In the genomic region with DNA sequence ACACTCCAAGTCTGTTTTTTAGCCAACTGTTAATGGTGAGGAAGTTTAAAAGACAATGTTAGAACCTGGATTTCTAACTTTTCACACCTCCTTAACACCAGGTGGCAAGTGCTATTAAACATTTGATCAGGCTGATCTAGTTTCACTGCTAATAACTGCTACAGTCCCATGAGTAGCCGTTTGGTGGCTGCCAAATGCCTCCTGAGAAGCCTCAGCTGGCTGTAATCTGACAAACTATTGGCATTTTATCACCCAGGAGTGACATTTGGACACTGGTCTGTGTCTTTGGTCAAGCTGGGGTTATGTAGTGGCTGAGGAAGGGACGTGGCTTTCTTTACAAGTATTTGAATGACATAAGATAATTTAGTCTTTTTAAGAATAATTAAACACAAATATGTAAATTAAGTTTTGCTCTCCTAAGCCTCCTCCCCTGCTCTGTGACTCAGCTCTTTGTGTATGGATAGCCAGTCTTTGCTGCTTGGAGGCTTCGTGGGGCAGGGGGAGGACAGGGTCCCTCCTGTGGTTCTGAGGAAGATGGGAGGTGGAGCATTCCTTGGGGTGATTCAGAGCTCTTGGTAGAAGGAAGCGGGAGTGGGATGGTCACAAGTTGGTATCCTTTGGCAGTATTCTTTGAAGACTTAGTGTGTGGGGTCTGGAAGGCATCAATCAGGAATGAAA, we compare ENCODE assay signal across 18 mouse cellular contexts.
DNase-seq lines count a peak whose midpoint lies in the region; ATAC-seq and TF ChIP-seq lines count a peak whose summit lies in the region.
"Had no signal": no experiment of that assay in that cellular context is flagged by ENCODE, and none has a peak within 500 bp of the region (broad histone marks: within the 10 kb centered on the region; RNA-seq: fewer than 3 reads in every experiment).

No protein-coding gene starts in this region.

- no peak overlapping the region for H3K9ac ChIP-seq in kidney, embryonic 15.5 days
- H3K9ac ChIP-seq in MEL (ENCODE audit: control insufficient read depth, low read depth, low read length, poor library complexity, severe bottlenecking) = no peak overlapping the region
- H3K9ac ChIP-seq: embryonic facial prominence, embryonic 13.5 days had no signal

- TF ChIP-seq POLR2A in MEL (IDR thresholded peaks at IDR 0.05; ENCODE audit: control insufficient read depth in 1 of 2, insufficient read depth in 1 of 2, low read depth in 1 of 2, low read length in 2 of 2, poor library complexity in 1 of 2) = no peak

- peak overlapping the region; percentile 13; the same call in 1 of the 2 replicates for H3K27ac ChIP-seq in kidney, embryonic 15.5 days
- no peak overlapping the region for H3K27ac ChIP-seq in MEL (ENCODE audit: control insufficient read depth, low read depth, low read length)
- H3K27ac ChIP-seq: embryonic facial prominence, embryonic 13.5 days; macrophage had no signal

- ATAC-seq in kidney, embryonic 15.5 days (replicated peaks; ENCODE audit: low FRiP score) = 0 out of 2 replicates have a peak, but pooled peaks have one; percentile 22
- ATAC-seq in hematopoietic stem cell, adult 5-6 weeks (replicated peaks in 1 of 2; ENCODE audit: insufficient read depth in 1 of 2, low FRiP score in 2 of 2, low TSS enrichment in 1 of 2, low read depth in 1 of 2, poor library complexity in 2 of 2, severe bottlenecking in 2 of 2) = peak; percentile 47 to 66; a peak in 3 of 4 replicates
- no peak for ATAC-seq in monocyte, adult 5-6 weeks (replicated peaks; ENCODE audit: insufficient number of reproducible peaks, low FRiP score, low TSS enrichment, poor library complexity, severe bottlenecking)

- no peaks in the 10 kb centered on the region; the same call in 1 of the 2 replicates for H3K79me2 ChIP-seq in MEL (ENCODE audit: control insufficient read depth, insufficient read depth, low read length, poor library complexity)

- no peak for TF ChIP-seq CTCF in MEL (IDR thresholded peaks at IDR 0.05 in 2 of 3, conservative IDR thresholded peaks at IDR 0.05 in 1 of 3; ENCODE audit: control insufficient read depth in 1 of 3, insufficient read depth in 1 of 3, low read depth in 2 of 3, low read length in 3 of 3, poor library complexity in 1 of 3, severe bottlenecking in 1 of 3)

- WGBS in kidney, embryonic 15.5 days = 20% methylated on average over 4 of the region's 4 CpGs

- no peak for TF ChIP-seq EP300 in MEL (IDR thresholded peaks at IDR 0.05; ENCODE audit: low read depth in 1 of 2, low read length in 2 of 2)

- H3K27me3 ChIP-seq in kidney, embryonic 15.5 days = no peaks in the 10 kb centered on the region
- H3K27me3 ChIP-seq in MEL (ENCODE audit: control insufficient read depth in 1 of 2, insufficient read depth in 2 of 2, low read length in 2 of 2) = no peaks in the 10 kb centered on the region
- H3K27me3 ChIP-seq: CH12.LX; embryonic facial prominence, embryonic 13.5 days had no signal

- no peak for TF ChIP-seq RAD21 in MEL (IDR thresholded peaks at IDR 0.05; ENCODE audit: low read depth, low read length)

- no peak for DNase-seq in kidney, postnatal 14 days
- DNase-seq in 3T3-L1 (ENCODE audit: low read depth, low spot score) (peak; percentile 37), MEL (ENCODE audit: low read depth, low spot score) (peak; percentile 33)
- DNase-seq in layer of hippocampus, adult 9-11 months = no peak
- DNase-seq in lung, adult 18-20 months = no peak
- DNase-seq: adrenal gland, adult 2 months; cerebellum, adult 11 months; cerebellum, postnatal 36 days; kidney, postnatal 10 days; lung, adult 2 months; thymus, postnatal 36 days had no signal

- H3K4me3 ChIP-seq in kidney, embryonic 15.5 days (replicated peaks) = no peak overlapping the region
- H3K4me3 ChIP-seq in MEL (ENCODE audit: control insufficient read depth in 1 of 2, insufficient read depth in 1 of 2, low read depth in 2 of 2, low read length in 2 of 2) = no peak overlapping the region
- H3K4me3 ChIP-seq: embryonic facial prominence, embryonic 13.5 days had no signal

- H3K4me1 ChIP-seq in kidney, embryonic 15.5 days = peaks cover 9% of the 10 kb centered on the region; the same call in 1 of the 2 replicates
- peaks cover 3 to 6% of the 10 kb centered on the region in 2 experiments; a peak in 3 of 4 replicates for H3K4me1 ChIP-seq in MEL (ENCODE audit: control insufficient read depth in 1 of 2, insufficient read depth in 2 of 2, low read length in 2 of 2)

- H3K9me3 ChIP-seq in kidney, embryonic 15.5 days (replicated peaks) = no peaks in the 10 kb centered on the region
- H3K9me3 ChIP-seq in MEL (replicated peaks; ENCODE audit: insufficient read depth, low read length) = no peaks in the 10 kb centered on the region
- H3K9me3 ChIP-seq: embryonic facial prominence, embryonic 13.5 days had no signal

- H3K36me3 ChIP-seq in kidney, embryonic 15.5 days = no peaks in the 10 kb centered on the region
- H3K36me3 ChIP-seq in MEL (ENCODE audit: control insufficient read depth in 1 of 2, insufficient read depth in 2 of 2, low read length in 2 of 2) = peaks cover 0 to 10% of the 10 kb centered on the region in 2 experiments; a peak in 2 of 4 replicates
- H3K36me3 ChIP-seq: embryonic facial prominence, embryonic 13.5 days had no signal

- no peak overlapping the region for H3K4me2 ChIP-seq in kidney, embryonic 15.5 days
- H3K4me2 ChIP-seq: embryonic facial prominence, embryonic 13.5 days; heart, embryonic 11.5 days had no signal

TF ChIP-seq in MEL, 35 proteins besides CTCF, POLR2A, EP300 and RAD21:
- no peak for TF ChIP-seq CHD1 (IDR thresholded peaks at IDR 0.05; ENCODE audit: low read depth, low read length)
- TF ChIP-seq SIN3A (IDR thresholded peaks at IDR 0.05; ENCODE audit: low read length) = no peak
- no peak for TF ChIP-seq MEF2A (IDR thresholded peaks at IDR 0.05; ENCODE audit: extremely low read depth, insufficient replicate concordance, low read depth, low read length, poor library complexity, severe bottlenecking)
- no peak for TF ChIP-seq E2F4 (IDR thresholded peaks at IDR 0.05; ENCODE audit: borderline replicate concordance, low read depth, low read length)
- no peak for TF ChIP-seq KAT2A (conservative IDR thresholded peaks at IDR 0.05; ENCODE audit: low read depth, low read length)
- no peak for TF ChIP-seq USF2 (IDR thresholded peaks at IDR 0.05; ENCODE audit: borderline replicate concordance in 1 of 2, insufficient read depth in 1 of 2, low read depth in 1 of 2, low read length in 2 of 2)
- no peak for TF ChIP-seq NELFE (IDR thresholded peaks at IDR 0.05; ENCODE audit: low read depth, low read length)
- no peak for TF ChIP-seq RCOR1 (IDR thresholded peaks at IDR 0.05; ENCODE audit: low read depth, low read length)
- TF ChIP-seq MAFK (IDR thresholded peaks at IDR 0.05; ENCODE audit: borderline replicate concordance, low read depth, low read length) = no peak
- TF ChIP-seq UBTF (IDR thresholded peaks at IDR 0.05; ENCODE audit: borderline replicate concordance, insufficient read depth, low read depth, low read length) = no peak
- TF ChIP-seq ETS1 (IDR thresholded peaks at IDR 0.05; ENCODE audit: low read depth, low read length) = no peak
- no peak for TF ChIP-seq POLR2AphosphoS5 (IDR thresholded peaks at IDR 0.05; ENCODE audit: borderline replicate concordance, low read depth, low read length)
- no peak for TF ChIP-seq USF1 (IDR thresholded peaks at IDR 0.05; ENCODE audit: low read depth, low read length)
- TF ChIP-seq ZKSCAN1 (IDR thresholded peaks at IDR 0.05; ENCODE audit: low read depth, low read length) = no peak
- TF ChIP-seq TBP (IDR thresholded peaks at IDR 0.05; ENCODE audit: low read depth, low read length) = no peak
- no peak for TF ChIP-seq ZC3H11A (IDR thresholded peaks at IDR 0.05; ENCODE audit: low read depth, low read length)

Comparison
In these comparisons a context has a peak if more than half of its experiments do, and no peak if none do; other contexts are left out.
1. DNase-seq: peak in 3T3-L1 (single experiment) and MEL (single experiment); none in kidney, postnatal 14 days (single experiment), layer of hippocampus, adult 9-11 months (single experiment) and lung, adult 18-20 months (0 of 2).